Mouse (Mus musculus): ENCODE measurements at regions not wholly inside any gene's neighbourhood (a gene's known extent, or its start where the extent isn't known, plus 50 kb on each side); places are given as distances from the start of the nearest gene placed in this dataset.
A peak's percentile ranks its signal among the peaks of the same experiment; 100 is the strongest.

DNA sequence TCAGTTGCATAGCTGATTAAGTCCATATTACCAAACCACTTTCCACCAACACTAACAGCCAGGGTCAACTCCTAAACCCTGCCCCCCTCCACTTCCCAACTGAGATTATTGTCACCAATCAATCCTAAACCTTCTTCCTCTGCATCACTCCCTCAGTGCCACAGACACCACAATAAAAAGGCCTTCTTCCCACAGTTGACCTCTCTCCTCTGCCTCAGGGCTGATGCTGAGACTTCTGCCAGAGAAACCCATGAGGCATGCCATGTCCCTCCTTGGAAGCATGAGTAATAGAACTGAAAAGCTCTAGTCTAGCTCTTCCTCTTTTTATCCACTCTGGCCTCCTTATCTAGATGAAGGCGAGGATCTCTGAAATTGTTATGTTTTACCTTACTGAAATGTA is 300.0 kb upstream of the Clec14a start:
- no peak for DNase-seq

DNA sequence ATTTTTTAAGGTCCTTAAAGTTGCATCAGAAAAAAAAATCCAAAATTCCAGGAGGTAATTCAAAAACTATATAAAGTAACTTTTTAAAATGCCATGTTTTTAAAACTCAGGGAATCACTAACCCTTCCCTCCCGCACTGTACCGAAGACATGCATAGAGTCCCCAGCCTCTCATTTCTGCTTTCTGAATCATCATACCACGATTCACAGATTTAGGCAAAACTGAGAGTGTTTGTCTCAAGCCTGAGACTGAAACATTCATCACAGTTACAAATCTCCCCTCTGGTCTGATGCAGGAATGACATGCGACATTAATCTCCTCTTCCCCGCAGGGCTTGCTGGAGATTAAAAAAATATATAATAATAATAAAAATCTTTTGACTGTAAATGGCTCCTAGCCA is 291.8 kb upstream of the Clec14a start:
- DNase-seq = no peak

DNA sequence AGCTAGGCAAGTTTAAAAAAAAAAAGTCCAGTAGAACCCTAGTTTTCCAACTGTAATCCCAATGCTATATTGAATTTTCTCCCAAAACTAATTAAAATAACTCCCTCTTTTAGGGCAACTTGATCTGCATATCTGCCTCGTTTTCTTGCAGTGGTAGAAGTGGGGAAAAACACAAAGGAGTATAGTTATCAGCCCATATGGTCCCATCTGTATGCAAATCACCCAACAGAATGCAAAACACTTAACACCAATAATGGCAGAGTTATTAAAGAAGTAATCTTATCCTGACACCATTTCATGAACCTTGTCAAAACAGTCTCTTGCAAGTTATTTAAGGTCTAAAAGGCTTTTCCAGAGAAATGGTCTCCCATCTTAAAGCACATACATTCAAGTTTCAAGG is 290.7 kb upstream of the Clec14a start:
- no peak for DNase-seq

DNA sequence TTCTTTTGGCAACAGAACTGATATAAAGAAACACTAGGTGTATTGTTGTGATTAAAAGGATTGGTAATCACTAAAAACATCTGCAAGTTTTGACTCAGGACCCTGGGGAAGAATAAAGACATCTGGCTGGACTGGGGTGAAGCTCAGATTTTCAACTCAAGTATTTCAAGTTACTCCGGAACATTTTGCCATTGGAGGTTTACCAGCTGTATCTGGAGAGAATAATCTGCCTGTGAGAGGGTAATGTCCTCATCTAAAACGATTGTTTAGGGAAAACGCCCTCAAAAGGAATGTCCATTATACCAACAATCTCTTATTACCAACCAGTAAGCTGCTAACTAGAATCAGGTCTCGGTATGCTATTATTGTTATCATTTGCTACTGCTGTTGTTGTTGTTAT is 288.2 kb upstream of the Clec14a start:
- no peak for DNase-seq

DNA sequence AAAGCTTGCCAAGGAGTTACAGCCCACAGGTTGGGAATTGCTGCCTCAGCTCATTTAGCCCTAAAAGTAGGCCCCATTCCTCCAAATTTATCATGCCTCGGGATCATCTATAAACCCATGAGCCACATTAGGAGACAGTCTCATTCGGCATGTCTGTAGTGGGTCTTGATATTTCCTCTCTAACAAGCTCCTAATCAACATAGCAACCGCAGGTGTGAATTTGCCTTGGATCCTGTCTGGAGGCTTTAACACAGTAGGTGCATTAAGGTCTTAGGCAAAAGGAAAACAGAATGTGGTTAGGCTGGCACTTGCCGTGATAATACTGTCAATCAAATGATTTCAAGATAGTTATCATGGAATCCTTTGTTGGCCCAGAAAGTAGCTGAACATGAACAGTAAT is 287.7 kb upstream of the Clec14a start:
- DNase-seq = no peak

DNA sequence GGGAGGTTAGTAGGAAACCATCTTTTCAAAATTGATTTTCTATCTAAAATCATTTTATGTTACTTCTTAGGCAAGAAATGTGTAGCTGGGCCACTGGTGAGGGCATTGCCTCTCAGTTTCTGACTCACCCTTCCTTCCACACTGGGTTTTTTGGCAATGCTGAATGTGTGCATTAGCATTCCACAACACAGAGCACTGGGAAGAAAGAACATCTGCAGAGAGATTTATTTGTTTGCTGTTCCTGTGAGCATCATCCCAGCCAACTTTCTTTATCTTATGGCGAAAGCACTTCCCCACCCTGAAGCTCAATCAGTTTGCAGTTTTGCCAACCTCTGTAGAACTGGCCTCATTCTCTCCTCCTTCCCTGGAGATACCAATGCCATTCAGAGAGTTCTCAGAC is 287.0 kb upstream of the Clec14a start:
- DNase-seq = no peak

DNA sequence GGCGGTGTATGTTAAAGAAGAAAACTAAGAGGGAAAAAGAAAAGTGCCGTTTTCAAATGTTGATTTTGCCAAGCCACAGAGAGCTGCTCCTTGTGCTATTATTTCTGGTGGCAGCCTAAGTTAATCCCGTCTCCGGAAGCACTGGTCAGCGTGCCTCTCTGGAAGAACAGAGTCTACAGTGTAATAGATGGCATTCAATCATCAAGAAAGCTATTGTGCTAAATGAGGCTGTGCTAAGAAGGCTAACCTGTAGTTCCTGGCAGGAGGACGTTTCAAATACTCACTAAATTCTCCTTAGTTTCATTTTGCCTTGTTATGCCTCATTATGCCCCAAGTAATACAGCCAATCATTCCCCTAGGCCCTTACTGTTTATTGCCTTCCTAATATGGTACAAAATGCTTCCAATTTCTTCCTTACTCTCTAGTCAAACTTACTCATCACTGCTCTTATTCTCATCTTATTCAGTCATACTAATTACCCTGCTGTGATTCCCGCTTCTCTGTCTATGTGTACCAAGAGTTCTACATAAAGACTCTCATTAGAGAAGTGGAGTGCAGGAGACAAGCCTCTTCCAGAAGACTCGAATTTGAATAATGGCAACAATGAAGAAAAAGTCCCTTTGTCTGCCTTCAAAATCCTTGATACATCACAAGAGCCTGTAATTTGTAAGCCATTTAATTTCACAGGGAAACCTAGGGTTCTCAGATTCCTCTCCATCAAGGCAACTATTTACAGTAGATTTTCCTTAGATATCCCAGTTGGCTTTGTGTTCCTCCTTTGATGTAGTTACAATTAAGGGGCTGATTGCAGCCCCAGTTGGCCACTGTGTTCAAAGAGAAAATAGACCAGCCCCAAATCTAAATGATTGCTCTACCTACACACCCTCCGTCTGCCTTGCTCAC is 282.0 kb upstream of the Clec14a start:
- DNase-seq = no peak

DNA sequence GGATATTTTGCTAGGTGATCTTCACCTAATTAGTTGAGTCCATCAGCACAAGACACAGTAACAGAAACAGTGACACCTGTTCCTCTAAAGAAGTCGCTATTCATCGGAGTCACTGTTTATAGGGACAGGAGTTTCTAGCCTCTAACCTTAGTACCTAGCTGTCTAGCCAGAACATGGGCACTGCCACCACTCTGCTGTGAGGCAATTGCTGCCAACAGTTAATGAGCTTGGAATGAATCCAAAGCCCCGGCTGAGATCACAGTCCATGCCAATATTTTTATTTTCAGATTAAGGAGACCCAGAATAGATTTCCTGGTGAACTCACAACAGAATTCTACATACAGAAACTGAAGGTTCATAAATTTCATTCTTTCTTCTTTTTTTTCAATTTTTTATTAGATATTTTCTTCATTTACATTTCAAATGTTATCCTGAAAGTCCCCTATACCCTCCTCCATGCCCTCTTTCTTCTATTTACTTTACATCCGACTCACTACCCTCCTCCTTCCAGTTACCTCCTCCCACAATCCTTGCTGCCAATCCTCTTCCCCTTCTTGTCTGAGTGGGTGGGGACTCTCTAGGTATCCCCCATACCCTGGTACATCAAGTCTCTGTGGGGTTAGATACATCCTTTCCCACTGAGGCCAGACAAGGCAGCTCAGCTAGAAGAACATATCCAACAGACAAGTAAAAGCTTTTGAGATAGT is 276.9 kb upstream of the Clec14a start:
- peak; percentile 21 for DNase-seq

DNA sequence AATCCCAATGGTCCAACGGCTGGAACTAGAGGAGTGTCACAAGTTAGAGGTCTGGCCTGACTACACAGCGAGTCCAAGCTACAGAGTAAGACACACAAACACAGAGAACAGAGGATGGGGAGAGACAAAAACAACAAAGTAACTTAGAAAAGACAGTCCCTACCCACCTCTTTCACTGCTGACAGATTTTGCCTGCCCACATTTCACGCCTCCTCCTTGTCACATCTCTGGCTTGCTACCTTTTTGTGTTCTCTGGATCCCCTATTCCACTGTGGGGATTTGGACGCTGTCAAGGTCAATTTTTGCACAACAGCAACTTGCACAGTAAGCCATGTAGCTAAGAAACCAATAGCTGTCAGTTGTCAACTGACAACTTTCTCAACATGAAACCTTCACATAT is 275.8 kb upstream of the Clec14a start:
- no peak for DNase-seq

DNA sequence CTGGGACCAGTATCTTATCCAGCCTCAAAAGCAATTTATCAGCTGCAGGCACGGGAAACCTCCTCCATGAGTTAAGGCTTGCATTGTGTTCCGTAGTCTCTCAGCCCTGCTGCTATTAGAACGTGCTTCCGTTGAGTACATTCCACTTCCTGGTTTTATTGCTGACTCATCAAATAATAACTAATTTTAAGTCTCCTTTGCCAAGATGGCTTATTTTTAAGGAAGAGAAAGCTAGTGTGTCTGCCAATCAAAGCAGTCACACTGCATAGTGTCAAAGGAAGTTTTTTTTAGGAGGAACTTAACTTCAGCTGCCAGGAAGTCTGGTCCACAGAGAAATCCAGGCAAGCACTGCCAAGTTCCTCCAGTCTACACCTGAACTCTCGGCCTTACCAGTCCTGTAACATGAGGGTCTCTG is 269.2 kb upstream of the Clec14a start:
- no peak for DNase-seq

DNA sequence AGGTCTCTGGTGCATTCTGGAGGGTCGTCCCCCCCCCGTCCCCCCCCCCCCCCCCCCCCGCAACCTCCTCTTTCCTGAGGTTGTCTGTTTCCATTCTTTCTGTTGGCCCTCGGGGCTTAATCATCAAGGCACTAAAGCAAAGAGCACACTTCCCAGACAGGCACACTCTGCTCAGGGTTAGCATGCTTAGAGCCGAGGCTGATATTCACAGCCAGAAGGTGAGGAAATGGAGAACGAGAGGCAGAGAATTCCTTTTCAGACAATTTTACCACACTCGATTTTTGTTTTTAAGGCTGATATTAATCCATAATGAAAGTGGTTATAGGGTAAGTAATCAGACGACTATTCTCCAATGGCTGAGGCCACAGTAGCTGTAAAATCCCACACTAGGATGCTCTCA is 268.7 kb upstream of the Clec14a start:
- DNase-seq = no peak

DNA sequence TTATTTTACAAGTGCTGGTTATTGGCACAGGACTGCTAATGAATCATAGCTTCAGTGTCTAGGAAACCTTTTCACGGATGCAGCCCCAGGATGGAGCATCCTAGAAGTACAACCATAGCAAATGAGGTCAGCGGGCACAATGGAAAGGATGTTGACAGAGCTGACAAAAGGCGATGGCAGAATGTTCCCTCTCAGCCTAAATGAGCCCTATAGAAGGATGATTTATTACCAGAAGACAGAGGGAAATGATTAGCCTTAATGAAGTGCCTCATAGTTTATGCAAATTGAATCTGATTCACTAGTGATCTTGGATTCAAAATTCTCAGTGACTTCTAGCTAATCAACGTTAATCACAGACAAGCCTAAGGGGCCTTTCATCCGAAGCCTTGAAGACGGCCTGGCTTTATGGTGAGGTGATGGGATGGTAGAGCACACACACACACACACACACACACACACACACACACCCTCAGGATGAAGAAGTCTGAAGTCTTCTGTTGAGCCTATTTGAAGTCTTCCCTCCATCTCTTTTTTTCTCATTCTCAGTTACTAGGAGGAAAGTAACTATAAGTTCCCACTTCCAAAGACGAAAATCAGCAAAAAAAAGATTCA is 267.4 kb upstream of the Clec14a start:
- DNase-seq = no peak

DNA sequence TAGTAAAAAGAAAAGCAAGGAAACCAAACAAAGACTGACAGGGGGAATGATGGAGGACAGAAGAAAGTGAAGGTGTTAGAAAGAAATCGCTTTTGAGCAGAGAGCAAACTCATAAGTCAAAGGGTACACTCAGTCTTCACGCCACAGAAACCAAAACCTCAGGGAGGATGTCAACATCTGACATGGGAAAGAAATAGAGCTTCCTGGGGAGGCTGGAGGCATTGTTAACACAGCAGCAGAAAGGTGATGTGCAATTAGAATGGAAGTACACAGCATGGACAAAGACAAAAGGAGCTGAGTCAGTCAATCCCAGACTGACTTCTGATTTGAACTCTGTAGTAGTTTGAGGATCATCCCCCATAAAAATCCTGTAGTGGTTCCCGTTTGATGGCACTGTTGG is 261.2 kb upstream of the Clec14a start:
- no peak for DNase-seq

DNA sequence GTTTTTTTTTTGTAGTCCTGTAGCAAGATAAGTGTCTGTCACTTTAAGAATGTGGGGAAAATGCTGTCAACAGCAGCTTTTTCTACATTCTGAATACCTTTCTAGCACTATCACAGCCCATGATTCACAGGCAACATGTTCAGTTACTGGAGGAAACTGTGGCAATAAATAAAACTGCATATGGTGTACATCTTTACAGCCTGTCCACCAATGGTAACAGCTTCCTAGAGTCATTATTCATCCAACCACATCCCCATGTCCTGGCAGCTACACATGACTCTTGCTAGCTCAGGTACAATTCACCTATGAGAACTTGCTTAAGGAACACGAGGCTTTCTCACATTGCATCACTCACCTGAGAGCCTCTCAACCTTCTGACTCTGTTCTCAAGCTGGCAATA is 247.7 kb upstream of the Clec14a start:
- no peak for DNase-seq

DNA sequence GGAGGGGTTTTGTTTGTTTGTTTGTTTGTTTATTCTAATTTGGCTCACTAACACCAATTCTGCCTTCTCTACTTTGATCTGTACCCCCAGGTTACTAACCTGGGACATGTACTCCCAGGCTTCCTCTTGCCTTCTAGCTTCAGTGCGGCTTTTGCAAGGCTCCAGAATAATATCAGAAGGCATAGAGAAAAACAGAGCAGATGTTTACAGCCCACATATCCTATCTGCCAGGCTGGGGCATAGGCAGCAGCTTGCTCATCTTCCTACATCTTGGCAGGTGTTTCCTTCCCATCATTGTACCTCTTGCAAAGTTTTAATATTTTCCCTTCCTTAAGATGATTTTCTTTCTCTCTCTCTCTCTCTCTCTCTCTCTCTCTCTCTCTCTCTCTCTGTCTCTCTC is 244.9 kb upstream of the Clec14a start:
- peak; percentile 69 for DNase-seq

DNA sequence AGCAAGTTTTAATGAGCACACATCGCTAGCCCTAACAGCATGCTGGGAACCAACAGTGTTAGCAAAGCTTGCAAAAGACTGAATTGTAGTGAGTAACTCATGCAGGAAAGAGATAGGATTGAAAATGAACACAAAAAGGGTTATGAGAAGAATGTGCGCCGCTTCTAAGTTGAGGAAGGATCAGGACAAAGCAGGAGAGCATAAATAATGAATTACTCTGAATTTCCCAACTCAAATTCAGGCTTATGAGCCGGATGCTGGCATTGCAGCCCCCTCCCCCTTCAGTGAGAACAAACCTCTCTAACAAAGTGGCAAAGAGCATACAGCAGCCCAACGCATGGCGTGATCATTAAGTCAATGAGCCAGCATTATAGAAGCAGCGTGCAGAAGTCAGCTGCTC is 243.6 kb upstream of the Clec14a start:
- no peak for DNase-seq

DNA sequence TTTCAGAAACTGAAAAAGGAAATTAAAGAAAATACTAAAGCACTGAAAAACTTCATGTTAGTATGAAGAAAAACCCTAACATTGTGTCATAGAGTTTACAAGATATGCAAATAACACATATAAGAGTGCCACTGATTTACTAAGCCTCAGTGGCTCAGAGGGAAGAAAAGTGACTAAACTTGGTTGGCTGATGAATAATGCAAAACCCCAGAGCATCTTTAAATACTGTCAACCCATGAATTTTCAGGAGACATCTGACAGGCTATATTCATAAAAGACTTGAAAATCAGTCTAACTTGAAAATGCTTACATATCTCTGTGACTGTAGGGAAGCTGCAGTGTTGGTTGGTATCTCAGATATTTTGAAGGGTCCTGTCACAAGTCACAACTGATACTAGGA is 235.2 kb upstream of the Clec14a start:
- no peak for DNase-seq

DNA sequence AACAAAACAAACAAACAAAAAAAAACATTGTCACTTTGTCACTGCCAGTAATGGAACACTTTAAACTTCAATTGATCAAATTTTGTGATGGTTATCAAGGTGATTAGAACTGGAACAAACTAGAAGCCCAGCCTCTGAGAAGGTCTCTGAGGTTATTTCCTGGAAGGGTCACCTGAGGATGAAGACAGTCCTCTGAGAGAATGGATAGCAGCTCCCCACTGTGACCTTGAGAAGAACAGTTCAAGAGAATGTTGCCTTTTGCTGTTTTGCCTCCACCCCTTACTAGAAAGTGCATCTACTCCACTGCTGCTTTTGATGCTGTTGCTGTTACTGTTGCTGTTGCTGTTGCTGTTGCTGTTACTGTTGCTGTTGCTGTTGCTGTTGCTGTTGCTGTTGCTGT is 205.1 kb upstream of the Clec14a start:
- DNase-seq = no peak

DNA sequence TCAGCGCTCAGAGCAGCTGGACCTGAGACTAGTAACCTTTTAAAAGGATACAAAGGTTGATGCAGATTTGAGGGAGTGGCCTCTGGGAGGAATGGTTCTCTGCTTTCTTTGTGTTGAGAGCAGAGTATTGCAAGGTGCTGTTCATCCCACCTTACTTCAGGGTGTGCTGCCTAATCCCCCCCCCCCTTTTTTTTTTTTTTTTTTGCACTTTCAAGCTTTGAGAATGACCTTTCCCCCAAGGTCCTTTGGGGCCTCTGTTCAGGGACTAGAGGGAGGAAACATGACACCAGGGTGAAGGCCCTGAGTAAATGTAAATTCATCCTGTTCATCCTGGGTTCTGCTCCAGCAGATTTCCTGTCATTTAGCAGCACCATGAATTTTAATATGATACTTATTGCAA is 204.4 kb upstream of the Clec14a start:
- DNase-seq = no peak

DNA sequence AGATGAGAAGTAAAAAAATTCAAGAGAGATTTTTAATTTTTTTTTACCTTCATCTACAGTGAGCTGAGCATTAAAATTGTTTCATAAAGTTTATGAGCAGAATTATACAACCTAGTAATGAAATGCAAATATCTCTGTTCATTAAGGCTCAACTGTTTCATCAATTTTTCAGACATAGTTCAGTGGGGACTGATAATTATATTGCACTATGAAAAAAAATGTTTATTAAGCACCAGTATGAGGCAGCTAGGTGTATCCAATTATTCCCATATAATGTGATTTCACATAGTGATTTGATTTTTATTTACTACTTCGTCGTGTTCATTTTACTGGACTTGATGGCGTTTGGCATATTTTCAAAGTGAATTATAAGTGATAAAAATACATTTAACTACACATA is 191.4 kb upstream of the Clec14a start:
- DNase-seq = no peak

DNA sequence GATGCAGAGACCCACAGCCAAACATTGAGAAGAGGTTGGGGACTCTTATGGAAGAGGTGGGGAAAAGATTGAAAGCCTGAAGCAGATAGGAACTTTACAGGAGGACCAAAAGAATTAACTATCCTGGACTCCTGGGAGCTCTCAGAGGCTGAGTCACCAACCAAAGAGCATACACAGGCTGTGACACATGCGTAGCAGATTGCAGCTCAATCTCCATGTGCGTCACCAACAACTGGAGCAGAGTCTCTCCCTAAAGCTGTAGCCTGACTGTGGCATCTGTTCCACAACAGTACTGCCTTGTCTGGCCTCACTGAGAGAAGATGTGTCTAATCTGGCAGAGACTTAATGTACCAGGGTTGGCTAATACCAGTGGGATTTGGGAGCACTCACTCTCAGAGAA is 185.7 kb upstream of the Clec14a start:
- peak; percentile 9 for DNase-seq

DNA sequence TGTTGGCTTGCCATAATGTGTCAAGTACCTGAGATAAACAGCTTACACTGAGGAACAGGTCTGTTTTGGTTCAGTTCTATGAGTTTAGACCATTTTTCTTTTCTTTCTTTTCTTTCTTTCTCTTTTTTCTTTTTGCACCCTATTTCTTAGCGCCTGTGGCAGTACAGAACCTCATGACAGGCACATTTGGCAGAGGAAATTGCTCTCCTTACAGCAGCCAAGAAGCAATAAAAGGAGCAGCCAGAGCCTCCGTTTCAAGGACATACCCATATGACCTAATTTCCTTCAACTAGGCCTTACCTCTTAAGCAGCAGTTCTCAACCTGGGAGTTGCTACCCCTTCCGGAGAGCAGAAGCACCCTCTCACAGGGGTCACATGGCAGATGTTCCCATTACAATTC is 173.9 kb upstream of the Clec14a start:
- no peak for DNase-seq

DNA sequence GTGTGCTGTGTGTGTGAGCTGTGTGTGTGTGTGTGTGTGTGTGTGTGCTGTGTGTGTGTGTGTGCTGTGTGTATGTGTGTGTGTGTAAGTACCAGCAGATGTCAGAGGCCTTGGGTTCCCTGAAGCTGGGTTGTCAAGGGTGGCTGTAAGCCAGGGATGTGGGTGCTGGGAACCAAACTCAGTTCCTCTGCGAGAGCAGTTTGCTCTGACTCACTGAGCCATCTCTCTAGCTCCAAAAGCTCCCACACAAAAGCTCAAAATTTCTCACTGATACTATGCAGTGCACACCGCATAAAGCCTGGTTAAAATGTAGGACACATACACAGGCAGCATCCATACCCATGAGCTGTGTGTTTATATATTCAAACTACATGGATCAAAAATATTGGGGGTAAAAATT is 172.9 kb upstream of the Clec14a start:
- no peak for DNase-seq

DNA sequence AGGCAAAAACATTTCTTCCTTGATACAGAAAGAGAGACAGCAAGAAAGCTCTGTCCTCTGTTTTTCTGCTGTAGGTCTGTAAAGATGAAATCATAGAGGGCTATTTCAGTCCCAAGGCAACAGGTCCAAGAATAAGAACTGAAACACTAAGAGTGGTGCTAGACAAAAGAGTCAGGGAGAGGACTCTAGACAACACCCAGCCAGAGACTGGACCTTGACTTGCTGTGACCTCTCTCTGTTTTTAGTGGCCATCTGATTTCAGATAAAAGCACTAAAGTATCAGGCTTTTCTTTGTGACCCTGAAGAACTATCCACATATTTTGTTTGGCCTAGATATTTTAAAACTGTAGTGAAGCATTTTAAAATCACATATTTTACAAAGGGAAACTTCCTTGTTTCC is 171.6 kb upstream of the Clec14a start:
- DNase-seq = no peak
